Mouse (Mus musculus) heart, adult 2 months (tissue): ENCODE data around the gene Fbxl2.

Experiments
- CTCF ChIP-seq: fragments of 200-600 bp; IDR thresholded peaks from 2 replicates; pipeline ENCODE4 v1.8.1; 2022; ENCODE audit warnings: antibody characterized with exemption, mild to moderate bottlenecking, moderate library complexity
- EP300 ChIP-seq: fragments of 200-500 bp; IDR thresholded peaks from 2 replicates; pipeline ENCODE4 v1.6.1; 2011; ENCODE audit warnings: low read depth, low read length, control low read depth; ENCODE audit not compliant: insufficient read depth
- POLR2A ChIP-seq: fragments of 200-500 bp; IDR thresholded peaks from 2 replicates; pipeline ENCODE4 v1.6.1; 2011; ENCODE audit warnings: mild to moderate bottlenecking, low read depth, low read length, control low read depth; ENCODE audit not compliant: insufficient read depth

- TF ChIP-seq CTCF, result no peak
- no peak for TF ChIP-seq POLR2A
- no peak for TF ChIP-seq EP300
These were observed 70.5 kb downstream of the Fbxl2 start for GRCm38 (mm10) chr9:113975442-113975841.
